Mouse (Mus musculus): ENCODE data around the gene Ptger3. TPM values are rescaled to one million over a fixed set of nuclear protein-coding genes. Genes with fewer than 3 reads are reported as not detected.

Gene Ptger3
- polyA plus RNA-seq, 1 experiment = 1.7 TPM

DNA sequence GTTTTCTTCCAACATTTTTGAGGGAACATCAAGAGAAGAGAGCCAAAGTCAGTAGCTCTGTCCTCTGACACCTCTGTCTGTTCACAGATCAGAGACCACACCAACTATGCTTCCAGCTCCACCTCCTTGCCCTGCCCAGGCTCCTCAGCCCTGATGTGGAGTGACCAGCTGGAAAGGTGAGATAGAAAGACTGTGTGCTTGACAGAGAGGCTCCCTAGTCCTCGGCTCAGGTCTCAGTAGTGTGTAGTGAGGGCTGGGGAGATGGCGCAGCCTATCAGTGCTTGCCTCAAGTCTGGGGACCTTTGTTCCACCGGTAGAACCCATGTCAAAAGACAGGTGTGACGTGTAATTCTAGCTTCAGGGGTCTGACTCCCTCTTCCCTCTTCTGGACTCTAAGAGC, 74.9 kb downstream of the Ptger3 start:
- DNase-seq (ENCODE audit: low read depth) = no peak
- no peak for TF ChIP-seq CTCF (IDR thresholded peaks at IDR 0.05; ENCODE audit: borderline replicate concordance, extremely low read depth, insufficient read depth, insufficient read length)
- no peak for TF ChIP-seq POLR2A (IDR thresholded peaks at IDR 0.05; ENCODE audit: borderline replicate concordance, extremely low read depth, insufficient read depth, insufficient read length, poor library complexity, severe bottlenecking)

DNA sequence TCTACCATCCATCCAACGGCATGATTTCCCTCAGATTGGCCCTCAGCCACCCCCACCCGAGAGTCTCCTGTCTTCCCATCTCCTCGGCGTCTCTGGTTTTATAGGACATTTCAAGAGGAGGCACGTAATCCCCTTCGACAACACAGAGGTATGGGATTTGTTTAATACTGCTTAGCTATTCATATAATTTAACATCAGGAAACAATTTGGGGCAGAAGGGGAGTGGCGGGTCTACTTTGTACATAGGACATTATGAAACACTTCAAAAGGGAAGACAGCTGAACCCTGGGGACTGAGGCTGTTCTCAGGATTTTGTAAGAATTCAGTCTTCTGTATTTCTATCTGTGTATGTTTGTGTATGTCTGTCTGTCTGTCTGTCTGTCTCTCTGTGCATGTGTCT, 94.9 kb downstream of the Ptger3 start:
- TF ChIP-seq CTCF (IDR thresholded peaks at IDR 0.05; ENCODE audit: borderline replicate concordance, extremely low read depth, insufficient read depth, insufficient read length) (no peak), POLR2A (IDR thresholded peaks at IDR 0.05; ENCODE audit: borderline replicate concordance, extremely low read depth, insufficient read depth, insufficient read length, poor library complexity, severe bottlenecking) (no peak)
- no peak for DNase-seq (ENCODE audit: low read depth)

DNA sequence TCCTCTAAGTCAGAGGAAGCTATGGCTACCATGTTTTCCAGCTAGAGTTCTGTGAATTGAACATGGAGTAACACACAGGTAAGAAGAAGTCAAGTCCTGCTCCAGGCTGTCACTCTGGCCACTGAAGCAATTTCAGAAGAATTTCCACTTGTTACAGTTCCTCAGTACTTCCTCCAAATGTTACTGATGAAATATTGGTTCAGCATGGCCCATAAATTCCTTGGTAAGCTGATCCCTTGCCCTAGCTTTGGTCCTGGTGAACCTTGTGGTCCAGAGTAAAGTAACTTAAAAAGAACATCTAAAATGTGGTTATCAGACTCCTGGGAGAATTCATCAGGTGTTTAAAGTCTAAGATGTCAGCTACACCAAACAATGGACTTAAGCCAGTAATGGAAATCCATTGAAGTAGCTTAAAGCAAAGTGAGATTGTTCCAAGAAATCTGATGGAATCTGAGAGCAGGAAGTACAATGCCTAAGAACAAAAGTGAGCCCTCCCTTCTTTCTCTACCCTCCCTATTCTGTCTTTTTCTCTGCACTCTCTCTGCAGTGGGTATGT, 97.9 kb downstream of the Ptger3 start:
- TF ChIP-seq CTCF (IDR thresholded peaks at IDR 0.05; ENCODE audit: borderline replicate concordance, extremely low read depth, insufficient read depth, insufficient read length) = no peak
- no peak for TF ChIP-seq POLR2A (IDR thresholded peaks at IDR 0.05; ENCODE audit: borderline replicate concordance, extremely low read depth, insufficient read depth, insufficient read length, poor library complexity, severe bottlenecking)
- DNase-seq (ENCODE audit: low read depth) = no peak

DNA sequence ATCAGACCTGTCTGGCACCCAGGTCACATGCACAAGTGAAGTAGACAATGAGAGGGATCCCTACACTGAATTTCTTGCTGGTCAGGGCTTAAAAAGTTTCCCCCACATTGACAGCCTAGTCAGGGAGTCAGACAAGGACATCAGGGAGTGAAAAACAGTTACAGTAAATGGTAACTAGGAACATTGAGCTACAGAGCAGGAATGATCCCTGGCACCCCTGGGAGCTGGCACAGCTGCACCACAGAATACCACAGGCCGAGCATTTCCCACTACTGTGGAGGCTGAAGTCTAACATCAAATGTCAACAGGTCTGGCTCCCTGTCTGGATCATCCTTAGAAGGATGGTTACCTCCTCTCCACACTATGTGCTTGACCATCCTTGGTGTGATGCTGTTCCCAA, 98.8 kb downstream of the Ptger3 start:
- TF ChIP-seq POLR2A (IDR thresholded peaks at IDR 0.05; ENCODE audit: borderline replicate concordance, extremely low read depth, insufficient read depth, insufficient read length, poor library complexity, severe bottlenecking) = no peak
- TF ChIP-seq CTCF (IDR thresholded peaks at IDR 0.05; ENCODE audit: borderline replicate concordance, extremely low read depth, insufficient read depth, insufficient read length) = no peak
- DNase-seq (ENCODE audit: low read depth) = no peak

DNA sequence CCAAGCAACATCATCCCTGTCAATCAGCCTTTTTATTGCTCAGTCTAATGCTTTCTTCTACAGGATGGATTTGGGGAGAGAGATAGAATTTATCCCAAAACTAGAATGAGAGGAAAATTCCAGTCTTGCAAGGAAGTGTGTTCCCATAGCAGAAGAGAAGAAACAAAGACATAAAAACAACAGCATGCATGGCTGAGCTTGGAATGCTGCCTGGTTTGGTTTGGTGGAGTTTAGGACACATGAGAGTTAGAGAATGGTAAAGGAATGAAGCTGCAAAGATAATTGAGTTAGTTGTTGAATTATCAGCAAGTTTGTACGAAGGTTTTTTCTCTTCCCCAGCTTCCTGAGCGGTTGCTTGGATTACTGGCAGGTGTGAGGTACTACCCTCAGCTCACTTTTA, 99.5 kb downstream of the Ptger3 start:
- no peak for DNase-seq (ENCODE audit: low read depth)
- TF ChIP-seq POLR2A (IDR thresholded peaks at IDR 0.05; ENCODE audit: borderline replicate concordance, extremely low read depth, insufficient read depth, insufficient read length, poor library complexity, severe bottlenecking) (no peak), CTCF (IDR thresholded peaks at IDR 0.05; ENCODE audit: borderline replicate concordance, extremely low read depth, insufficient read depth, insufficient read length) (no peak)

DNA sequence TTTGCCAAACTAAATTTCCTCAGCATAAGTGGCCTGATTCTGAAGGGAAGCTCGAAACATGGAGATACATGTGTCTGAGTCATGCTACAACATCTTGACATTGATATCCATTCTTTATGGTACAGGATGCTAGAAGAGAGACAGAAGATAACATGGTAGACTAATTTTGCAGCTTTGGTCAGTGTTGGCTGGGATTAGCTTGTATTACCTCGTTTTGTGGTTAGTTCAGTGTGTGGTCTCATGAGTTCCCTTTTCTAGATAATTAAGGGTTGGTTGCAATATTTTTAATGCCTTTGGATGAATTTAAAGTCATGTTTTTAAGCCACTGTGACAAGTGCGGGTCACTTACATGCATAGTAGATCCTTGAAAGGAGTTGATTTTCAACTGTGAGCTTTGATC, 119.4 kb downstream of the Ptger3 start:
- no peak for TF ChIP-seq POLR2A (IDR thresholded peaks at IDR 0.05; ENCODE audit: borderline replicate concordance, extremely low read depth, insufficient read depth, insufficient read length, poor library complexity, severe bottlenecking)
- TF ChIP-seq CTCF (IDR thresholded peaks at IDR 0.05; ENCODE audit: borderline replicate concordance, extremely low read depth, insufficient read depth, insufficient read length) = no peak
- no peak for DNase-seq (ENCODE audit: low read depth)

DNA sequence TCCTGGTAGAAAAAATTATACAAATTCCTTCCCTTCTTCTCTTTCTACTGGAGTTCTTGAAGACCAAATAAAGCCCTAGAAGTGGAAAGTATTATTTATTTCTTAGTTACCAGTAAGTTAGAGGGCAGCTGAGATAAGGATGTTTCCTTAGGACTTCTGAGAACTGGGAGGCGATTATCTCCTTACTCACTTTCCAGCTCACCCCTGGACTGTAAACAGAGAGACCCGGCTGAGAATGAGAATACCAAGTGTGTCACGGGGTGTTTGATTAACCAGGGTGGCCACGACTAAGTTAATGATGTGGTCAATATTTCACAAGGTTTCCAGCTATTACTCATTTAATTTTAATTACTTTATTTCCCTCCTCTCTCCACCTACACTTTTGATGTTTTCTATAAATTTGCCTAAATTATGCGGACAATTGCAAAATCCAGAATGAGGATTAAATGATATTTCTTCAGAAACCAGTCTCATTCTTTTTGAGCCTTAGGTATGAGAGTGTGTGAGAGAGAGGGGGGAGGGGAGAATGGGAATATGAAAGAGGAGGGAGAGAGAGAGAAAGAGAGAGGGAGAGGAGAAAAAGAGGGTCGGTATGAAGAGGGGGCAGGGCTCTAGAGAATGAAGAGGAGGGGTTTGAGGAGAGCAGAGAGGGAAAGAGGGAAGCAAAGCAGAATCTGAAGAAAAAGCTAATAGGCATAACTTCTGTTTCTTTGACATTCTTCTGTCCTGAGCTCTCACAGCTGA, 121.9 kb downstream of the Ptger3 start:
- DNase-seq (ENCODE audit: low read depth) = no peak
- TF ChIP-seq CTCF (IDR thresholded peaks at IDR 0.05; ENCODE audit: borderline replicate concordance, extremely low read depth, insufficient read depth, insufficient read length) (no peak), POLR2A (IDR thresholded peaks at IDR 0.05; ENCODE audit: borderline replicate concordance, extremely low read depth, insufficient read depth, insufficient read length, poor library complexity, severe bottlenecking) (no peak)

Other genes with a start within 250 kb of the Ptger3 start
- 99.9 and 121 TPM in 2 replicates for gene Zranb2, start 32.7 kb upstream of the Ptger3 start, polyA plus RNA-seq (2012; rRNA removed)